Mouse (Mus musculus) Patski (cell line): ENCODE data around the gene Otor. TPM values are rescaled to one million over a fixed set of nuclear protein-coding genes. Genes with fewer than 3 reads are reported as not detected.

Experiments
- ATAC-seq: fragments of 100-300 bp; one replicate; pipeline ENCODE4 v1.8.0; 2021
- CTCF ChIA-PET: fragments of 350-600 bp; sonication (Branson Sonifier 250); formaldehyde crosslinking; loops from one replicate; lab custom pipeline; 2022; ENCODE audit warnings: inconsistent platforms; lab: Charles Lee
- POLR2A ChIA-PET: fragments of 350-600 bp; sonication (Branson Sonifier 250); formaldehyde crosslinking; loops from one replicate; lab custom pipeline; 2022; ENCODE audit warnings: antibody characterized with exemption, inconsistent platforms; lab: Charles Lee
- DNase-seq: peaks from one replicate; pipeline ENCODE4 v3.0.0-alpha.2; 2011; ENCODE audit warnings: low read depth, low spot score
- H3K27me3 ChIP-seq: fragments of 371-371 bp; one replicate; pipeline ENCODE4 v1.5.1; 2021
- CTCF ChIP-seq: fragments of 100-300 bp; IDR thresholded peaks from one replicate; pipeline ENCODE4 v1.5.1; 2021
- in situ Hi-C: fragments of 300-500 bp; cut with MboI; formaldehyde crosslinking; loops from 3 replicates; pipeline ENCODE4 v1.11.1; 2018; ENCODE audit warnings: low pct_unique_long_range_greater_than_20kb, mixed read lengths
- polyA plus RNA-seq: library from polyadenylated mRNA; unstranded; gene quantifications from one replicate; pipeline ENCODE4 v1.2.3, GENCODE M21; 2021

Otor gene
- polyA plus RNA-seq, 1 experiment from 2014 or later: not detected

- H3K27me3 ChIP-seq: peaks cover 23% of the 10 kb centered on the region
- POLR2A ChIA-PET: no interaction called here
- CTCF ChIA-PET: interaction anchor here (0.9 kb wide), 1 partner anchor 27 kb away, joined by 3 read pairs; no protein-coding TSS in a partner anchor
- ATAC-seq (peak; percentile 93), DNase-seq (peak; percentile 54)
- TF ChIP-seq CTCF: no peak
- in situ Hi-C loops: no loop called here
Observed at GRCm38 (mm10) chr2:143062812-143063792, 15.2 kb upstream of the Otor start, which contains the start of gene Snrpb2. Snrpb2 (plus strand) TSS chr2:143063039.

- no peak for TF ChIP-seq CTCF
- no peak for DNase-seq
- ChIA-PET POLR2A (no interaction called here), CTCF (interaction anchor here (0.9 kb wide), 1 partner anchor 15 kb away, joined by 3 read pairs; no protein-coding TSS in a partner anchor)
- in situ Hi-C loops: no loop called here
- H3K27me3 ChIP-seq: peaks cover 5% of the 10 kb centered on the region
- no peak for ATAC-seq
Observed at GRCm38 (mm10) chr2:143065914-143066313, 12.4 kb upstream of the Otor start.

- in situ Hi-C loops: loop anchor here (25.0 kb wide), 1 partner anchor 469 kb away; no protein-coding TSS in a partner anchor
- no peaks in the 10 kb centered on the region for H3K27me3 ChIP-seq
- no peak for TF ChIP-seq CTCF
- no peak for DNase-seq
- no peak for ATAC-seq
- POLR2A ChIA-PET: no interaction called here
- CTCF ChIA-PET: interaction anchor here (1.3 kb wide), 1 partner anchor 16 kb away, joined by 3 read pairs; no protein-coding TSS in a partner anchor
Observed at GRCm38 (mm10) chr2:143081693-143082092, 3.4 kb downstream of the Otor start.

- peak; percentile 33 for DNase-seq
- peaks cover 7% of the 10 kb centered on the region for H3K27me3 ChIP-seq
- no peak for TF ChIP-seq CTCF
- CTCF ChIA-PET: interaction anchor here (1.6 kb wide), 1 partner anchor 45 kb away, joined by 3 read pairs; no protein-coding TSS in a partner anchor
- peak; percentile 87 for ATAC-seq
- POLR2A ChIA-PET: no interaction called here
- in situ Hi-C loops: loop anchor here (25.0 kb wide), 1 partner anchor 473 kb away; no protein-coding TSS in a partner anchor
Observed at GRCm38 (mm10) chr2:143084852-143085397, 6.7 kb downstream of the Otor start.

- ChIA-PET CTCF (no interaction called here), POLR2A (no interaction called here)
- H3K27me3 ChIP-seq: peaks cover 8% of the 10 kb centered on the region
- in situ Hi-C loops: loop anchor here (5.0 to 25.0 kb wide), 2 partner anchors 228 to 478 kb away; no protein-coding TSS in a partner anchor
- no peak for TF ChIP-seq CTCF
- ATAC-seq (no peak), DNase-seq (no peak)
Observed at GRCm38 (mm10) chr2:143089866-143090265, 11.6 kb downstream of the Otor start.

GRCm38 (mm10) chr2:143093726-143094125 lies 15.5 kb downstream of the Otor start:
- ATAC-seq (peak; percentile 93), DNase-seq (no peak)
- in situ Hi-C loops: loop anchor here (5.0 to 25.0 kb wide), 2 partner anchors 231 to 481 kb away; no protein-coding TSS in a partner anchor
- peaks cover 11% of the 10 kb centered on the region for H3K27me3 ChIP-seq
- POLR2A ChIA-PET: no interaction called here
- peak; percentile 92 for TF ChIP-seq CTCF
- CTCF ChIA-PET: interaction anchor here (0.9 to 2.0 kb wide), 8 partner anchors 15 to 236 kb away, joined by 3 to 14 read pairs (median 3); partner anchors contain the start of gene Otor

- in situ Hi-C loops: loop anchor here (5.0 to 25.0 kb wide), 2 partner anchors 232 to 482 kb away; no protein-coding TSS in a partner anchor
- ChIA-PET CTCF (interaction anchor here (1.4 to 2.0 kb wide), 2 partner anchors 17 to 18 kb away, joined by 3 to 4 read pairs; partner anchors contain the start of gene Otor), POLR2A (no interaction called here)
- DNase-seq: no peak
- no peak for TF ChIP-seq CTCF
- H3K27me3 ChIP-seq: peaks cover 11% of the 10 kb centered on the region
- no peak for ATAC-seq
Observed at GRCm38 (mm10) chr2:143094761-143095160, 16.5 kb downstream of the Otor start.

GRCm38 (mm10) chr2:143097170-143097569 lies 18.9 kb downstream of the Otor start:
- in situ Hi-C loops: loop anchor here (25.0 kb wide), 1 partner anchor 485 kb away; no protein-coding TSS in a partner anchor
- TF ChIP-seq CTCF: no peak
- peaks cover 19% of the 10 kb centered on the region for H3K27me3 ChIP-seq
- CTCF ChIA-PET: interaction anchor here (1.1 kb wide), 1 partner anchor 16 kb away, joined by 3 read pairs; no protein-coding TSS in a partner anchor
- POLR2A ChIA-PET: no interaction called here
- ATAC-seq (no peak), DNase-seq (no peak)

GRCm38 (mm10) chr2:143113859-143114258 lies 35.6 kb downstream of the Otor start:
- H3K27me3 ChIP-seq: peaks cover 28% of the 10 kb centered on the region
- TF ChIP-seq CTCF: peak; percentile 40
- CTCF ChIA-PET: interaction anchor here (0.7 to 2.3 kb wide), 6 partner anchors 8 to 662 kb away, joined by 3 to 5 read pairs (median 3); no protein-coding TSS in a partner anchor
- in situ Hi-C loops: loop anchor here (5.0 to 25.0 kb wide), 2 partner anchors 663 to 1348 kb away; no protein-coding TSS in a partner anchor
- no peak for ATAC-seq
- DNase-seq: no peak
- POLR2A ChIA-PET: no interaction called here

- no peak for TF ChIP-seq CTCF
- peaks cover 20% of the 10 kb centered on the region for H3K27me3 ChIP-seq
- in situ Hi-C loops: loop anchor here (5.0 to 25.0 kb wide), 2 partner anchors 663 to 1348 kb away; no protein-coding TSS in a partner anchor
- DNase-seq: no peak
- no peak for ATAC-seq
- CTCF ChIA-PET: interaction anchor here (0.9 to 2.3 kb wide), 3 partner anchors 8 to 16 kb away, joined by 3 to 5 read pairs (median 3); no protein-coding TSS in a partner anchor
- POLR2A ChIA-PET: interaction anchor here (0.6 kb wide), 1 partner anchor 661 kb away, joined by 3 read pairs; no protein-coding TSS in a partner anchor
Observed at GRCm38 (mm10) chr2:143114716-143115115, 36.4 kb downstream of the Otor start.
